In genomic region chr13:78091949-78092348, GRCm38 (mm10) we compare ENCODE assay signal across 22 mouse cellular contexts.
"Had no signal": no experiment of that assay in that cellular context is flagged by ENCODE, and none has a peak within 500 bp of the region (broad histone marks: within the 10 kb centered on the region; RNA-seq: fewer than 3 reads in every experiment).

No protein-coding gene starts in this region.

- DNase-seq: kidney, adult 2 months; kidney, postnatal 25 days; layer of hippocampus, adult 9-11 months; liver; lung, adult 18-20 months; lung, postnatal 10 days; lung, postnatal 36 days; retina, postnatal 1 day; right cerebral cortex, postnatal 25 days; spleen, adult 18-20 months; thymus, postnatal 25 days had no signal

- ATAC-seq: liver, embryonic 12.5 days; midbrain, embryonic 16.5 days had no signal

- H3K4me2 ChIP-seq: limb, embryonic 13.5 days; liver, embryonic 12.5 days; liver, embryonic 15.5 days; lung, embryonic 15.5 days; midbrain, embryonic 12.5 days; stomach, embryonic 15.5 days had no signal

- H3K27ac ChIP-seq: kidney, postnatal 0 days; layer of hippocampus, adult 2 months; limb, embryonic 10.5 days; limb, embryonic 13.5 days; liver, embryonic 12.5 days; liver, embryonic 15.5 days; lung, embryonic 15.5 days; midbrain, embryonic 12.5 days; stomach, embryonic 15.5 days had no signal

- H3K4me1 ChIP-seq: limb, embryonic 10.5 days; limb, embryonic 13.5 days; liver, embryonic 12.5 days; liver, embryonic 15.5 days; lung, embryonic 15.5 days; megakaryocyte, embryonic 14.5 days; stomach, embryonic 15.5 days had no signal

- H3K9ac ChIP-seq: limb, embryonic 13.5 days; liver, embryonic 12.5 days; liver, embryonic 15.5 days; lung, embryonic 15.5 days; midbrain, embryonic 12.5 days; stomach, embryonic 15.5 days had no signal

- H3K4me3 ChIP-seq: layer of hippocampus, adult 2 months; limb, embryonic 10.5 days; limb, embryonic 13.5 days; liver, embryonic 12.5 days; liver, embryonic 15.5 days; lung, embryonic 15.5 days; megakaryocyte, embryonic 14.5 days; midbrain, embryonic 12.5 days; stomach, embryonic 15.5 days had no signal

- H3K27me3 ChIP-seq: limb, embryonic 13.5 days; liver, embryonic 12.5 days; liver, embryonic 15.5 days; lung, embryonic 15.5 days; megakaryocyte, embryonic 14.5 days; midbrain, embryonic 12.5 days; stomach, embryonic 15.5 days had no signal

- H3K9me3 ChIP-seq: limb, embryonic 10.5 days; limb, embryonic 13.5 days; liver, embryonic 12.5 days; liver, embryonic 15.5 days; lung, embryonic 15.5 days; midbrain, embryonic 12.5 days; stomach, embryonic 15.5 days had no signal

- H3K36me3 ChIP-seq: limb, embryonic 10.5 days; limb, embryonic 13.5 days; liver, embryonic 12.5 days; liver, embryonic 15.5 days; lung, embryonic 15.5 days; midbrain, embryonic 12.5 days; stomach, embryonic 15.5 days had no signal
